Mouse (Mus musculus): ENCODE measurements around the gene Cntrl. TPM values are rescaled to one million over a fixed set of nuclear protein-coding genes. Genes with fewer than 3 reads are reported as not detected.

Cntrl gene
- 10 to 100 TPM; 10.5 to 12.4 TPM for total RNA-seq (2021)
- long read RNA-seq, experiment 1, partial matches to known transcripts = 1 of 1 reads
- long read RNA-seq, experiment 1, other reads (novel, unspliced or antisense) = 0 of 1 reads
- long read RNA-seq, experiment 2, partial matches to known transcripts = 0 of 3 reads
- long read RNA-seq, experiment 2, other reads (novel, unspliced or antisense) = 2 of 3 reads

GRCm38 (mm10) chr2:35109141-35109923, at the start of gene Cntrl:
Cntrl (plus strand) TSS chr2:35109492.
- DNase-seq (ENCODE audit: low spot score in 2 of 2) = peak; percentile 94 to 97

GRCm38 (mm10) chr2:35060256-35060655, 49.0 kb upstream of the Cntrl start:
- DNase-seq (ENCODE audit: low spot score in 2 of 2) = no peak

DNA sequence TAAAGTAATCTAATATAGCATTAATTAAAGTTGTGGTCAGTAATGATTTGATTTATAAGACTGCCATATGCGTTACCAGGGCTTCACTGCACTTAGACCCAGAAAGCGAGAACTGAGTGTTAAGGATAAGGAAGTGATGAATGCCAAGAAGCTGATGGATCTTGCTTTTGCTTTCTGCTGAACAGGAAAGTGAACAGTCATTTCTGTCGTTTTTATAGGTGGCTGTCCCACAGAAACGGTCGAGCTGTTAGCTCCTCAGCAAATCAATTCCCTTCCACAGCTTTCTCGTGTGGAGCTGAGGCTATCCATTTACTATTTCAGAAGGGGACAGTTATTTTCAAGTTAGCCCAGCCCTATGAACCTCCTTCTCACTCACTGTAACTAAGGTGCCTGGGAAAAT, 48.4 kb upstream of the Cntrl start:
- no peak for DNase-seq (ENCODE audit: low spot score in 2 of 2)

GRCm38 (mm10) chr2:35061338-35061737, 48.0 kb upstream of the Cntrl start, which contains the start of gene Hc:
Hc (minus strand) TSS chr2:35061438.
- DNase-seq (ENCODE audit: low spot score in 2 of 2) = no peak

- DNase-seq (ENCODE audit: low spot score in 2 of 2) = no peak
These were observed 45.8 kb upstream of the Cntrl start for GRCm38 (mm10) chr2:35063333-35064030.

DNA sequence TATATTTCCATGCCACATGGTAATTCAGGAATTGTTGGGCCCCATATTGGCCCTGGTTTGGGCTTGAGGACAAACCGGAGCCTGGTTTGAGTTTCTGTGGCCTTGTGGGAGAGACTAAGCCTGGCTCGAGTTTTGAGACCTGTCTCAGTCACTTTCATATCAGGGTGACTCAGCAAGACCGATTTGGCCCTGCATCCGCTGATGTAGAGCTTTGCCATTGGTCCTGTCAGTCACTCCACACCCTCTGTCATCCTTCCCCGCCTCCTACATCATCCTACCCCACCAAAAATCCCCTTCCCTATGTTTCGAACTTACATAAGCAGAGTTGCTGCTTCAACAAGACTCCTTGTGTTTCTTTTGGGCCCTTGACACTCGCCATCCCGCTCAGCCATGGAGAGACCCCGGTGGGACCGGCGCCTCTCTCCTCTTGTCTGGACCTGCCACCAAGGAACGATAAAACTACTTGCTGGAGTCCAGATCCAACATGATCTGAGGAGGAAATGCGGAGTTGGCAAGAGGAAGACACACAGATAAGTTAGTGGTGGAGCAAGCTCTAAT, 42.7 kb upstream of the Cntrl start:
- DNase-seq (ENCODE audit: low spot score in 2 of 2) = no peak

DNA sequence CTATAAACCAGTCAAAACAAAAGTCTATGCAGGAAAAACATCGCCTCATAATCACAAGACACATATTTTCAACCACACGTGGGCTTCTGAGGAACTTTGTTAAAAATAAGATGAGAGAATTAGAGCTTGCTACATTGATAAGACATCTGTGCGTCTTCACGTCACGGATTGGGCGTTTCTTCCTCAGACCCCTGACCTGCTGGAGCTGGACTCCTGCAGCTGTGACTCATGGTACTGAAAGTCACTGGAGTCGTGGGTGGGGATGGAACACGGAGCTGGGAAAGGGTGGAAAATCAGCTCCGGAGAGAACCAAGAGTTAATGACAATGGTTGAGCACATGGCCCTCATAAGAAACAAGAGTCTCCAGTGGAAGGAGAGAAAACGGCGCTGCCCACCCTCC, 42.2 kb upstream of the Cntrl start:
- no peak for DNase-seq (ENCODE audit: low spot score in 2 of 2)

DNA sequence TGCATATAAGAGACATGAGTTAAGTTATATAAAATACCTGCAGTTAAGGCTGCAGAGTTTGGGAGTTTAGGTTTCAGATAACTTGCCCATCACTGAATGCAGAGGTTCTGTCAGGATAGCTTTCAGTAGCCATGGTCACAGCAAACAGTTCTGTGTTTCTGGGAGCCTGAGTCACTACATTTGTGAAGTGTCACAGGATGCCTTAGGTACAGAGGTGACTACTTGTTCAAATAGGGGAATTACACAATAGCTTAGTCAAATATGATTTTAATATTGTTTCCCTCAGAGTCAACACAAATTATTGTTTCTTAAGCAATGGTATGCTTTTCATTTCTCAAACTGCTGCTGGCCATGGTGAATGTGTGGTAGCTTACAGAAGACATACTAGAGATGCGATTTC, 40.2 kb upstream of the Cntrl start:
- DNase-seq (ENCODE audit: low spot score in 2 of 2) = no peak

DNA sequence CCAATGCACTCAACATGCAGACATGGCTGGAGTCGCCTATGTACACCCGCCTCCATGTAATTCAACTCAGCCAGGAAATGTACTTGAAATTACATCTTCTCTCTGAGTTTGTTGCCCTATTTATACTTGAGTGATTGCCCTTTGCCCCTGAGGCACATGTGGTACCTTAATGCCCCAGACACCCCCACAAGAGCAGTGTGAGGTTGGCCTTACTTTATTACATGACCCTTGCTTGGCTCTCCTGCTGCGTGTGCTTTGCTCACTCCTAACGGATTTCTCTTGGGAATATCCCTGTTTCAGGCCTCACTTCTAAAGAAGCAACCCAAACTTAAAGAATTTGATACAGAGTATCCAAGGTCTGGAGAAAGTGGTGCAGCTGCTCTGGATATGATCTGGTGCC, 39.0 kb upstream of the Cntrl start:
- DNase-seq (ENCODE audit: low spot score in 2 of 2) = no peak

DNA sequence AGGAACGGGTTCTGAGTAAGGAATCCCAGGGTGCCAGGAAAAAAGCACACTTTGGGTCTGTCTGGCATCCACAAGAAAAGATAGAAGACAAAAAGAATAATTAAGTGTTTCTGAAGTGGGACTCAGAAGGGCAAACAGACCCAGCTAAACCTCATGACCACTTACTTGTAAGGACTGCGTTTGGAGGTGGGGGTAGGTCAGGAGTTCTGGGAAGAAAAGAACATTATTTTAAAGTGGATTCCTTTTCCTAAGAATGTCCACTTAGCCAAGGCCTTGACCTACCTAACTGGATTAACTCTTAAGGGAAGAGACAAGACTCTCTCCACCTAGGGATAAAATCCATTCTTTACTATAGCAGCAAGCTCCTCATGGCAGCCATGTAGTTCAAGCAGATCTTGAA, 36.7 kb upstream of the Cntrl start:
- DNase-seq (ENCODE audit: low spot score in 2 of 2) = no peak

- DNase-seq (ENCODE audit: low spot score in 2 of 2) = no peak
These were observed 35.0 kb upstream of the Cntrl start for GRCm38 (mm10) chr2:35074328-35074727.

DNA sequence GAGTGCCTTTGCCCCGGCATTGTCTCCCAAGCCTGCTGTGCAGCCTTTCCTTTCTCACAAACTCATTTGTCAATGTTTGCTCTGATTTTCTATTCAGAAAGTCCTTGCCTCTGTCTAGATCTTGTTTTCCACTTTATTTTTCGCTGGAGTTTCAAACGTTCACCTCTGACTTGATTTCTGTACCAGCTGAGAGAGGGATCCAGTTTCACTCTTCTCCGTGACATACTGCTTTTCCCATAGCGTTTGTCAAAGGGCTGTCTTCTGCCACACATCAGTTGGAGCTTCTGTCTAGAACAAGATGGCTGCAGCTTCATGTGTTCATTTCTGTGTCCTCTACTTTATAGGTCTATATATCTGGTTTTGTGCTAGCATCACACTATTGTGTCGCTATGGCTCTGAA, 30.1 kb upstream of the Cntrl start:
- no peak for DNase-seq (ENCODE audit: low spot score in 2 of 2)

GRCm38 (mm10) chr2:35087418-35087817, 21.9 kb upstream of the Cntrl start:
- peak in 1 of 2 experiments; percentile 20 for DNase-seq (ENCODE audit: low spot score in 2 of 2)

DNA sequence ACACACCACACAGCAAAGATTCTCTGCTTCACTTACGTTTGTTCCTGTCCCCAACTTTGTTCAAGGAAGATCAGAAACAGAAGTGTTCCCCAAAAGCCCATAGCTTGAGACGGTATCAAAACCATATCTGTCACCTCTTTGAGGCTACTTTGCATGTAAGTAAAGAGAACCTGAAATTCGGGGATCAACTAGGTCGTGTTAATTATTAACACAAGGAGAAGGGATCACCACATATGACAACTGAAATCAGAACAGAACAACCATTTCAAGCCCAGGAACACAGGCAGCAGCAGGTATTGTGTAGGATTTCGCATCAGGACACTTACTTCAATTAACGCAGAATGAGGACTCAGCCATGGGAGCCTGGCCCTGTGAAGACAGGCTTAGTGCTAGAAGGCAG, 8.8 kb upstream of the Cntrl start:
- no peak for DNase-seq (ENCODE audit: low spot score in 2 of 2)

- no peak for DNase-seq (ENCODE audit: low spot score in 2 of 2)
These were observed 7.8 kb upstream of the Cntrl start, which contains the start of gene AI182371 for GRCm38 (mm10) chr2:35101443-35101842. AI182371 (minus strand) TSS chr2:35101543.

- DNase-seq (ENCODE audit: low spot score in 2 of 2) = no peak
These were observed 6.5 kb upstream of the Cntrl start for GRCm38 (mm10) chr2:35102777-35103176.

DNA sequence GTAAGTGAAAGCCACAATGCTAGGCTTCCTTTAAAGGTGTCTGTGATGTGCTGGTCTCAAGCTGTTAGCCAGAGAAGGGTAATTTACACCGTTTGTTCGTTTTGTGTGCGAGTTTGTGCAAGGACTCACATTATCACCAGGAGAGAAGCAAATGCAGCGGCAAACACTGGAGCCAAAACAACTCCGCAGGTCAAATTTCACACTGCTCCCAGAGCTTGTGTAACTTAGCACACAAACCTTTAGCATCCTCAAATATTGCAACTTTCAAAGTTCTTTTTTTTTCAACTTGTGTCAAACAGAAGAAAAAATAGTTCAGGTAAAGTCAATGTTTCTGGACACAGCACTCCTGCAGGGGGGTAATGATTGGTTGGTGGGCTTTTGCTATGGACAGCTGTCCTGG, 5.7 kb upstream of the Cntrl start:
- no peak for DNase-seq (ENCODE audit: low spot score in 2 of 2)

GRCm38 (mm10) chr2:35104843-35105242, 4.4 kb upstream of the Cntrl start:
- DNase-seq (ENCODE audit: low spot score in 2 of 2) = no peak

GRCm38 (mm10) chr2:35107984-35108635, 1.2 kb upstream of the Cntrl start:
- peak in 1 of 2 experiments; percentile 33 for DNase-seq (ENCODE audit: low spot score in 2 of 2)

DNA sequence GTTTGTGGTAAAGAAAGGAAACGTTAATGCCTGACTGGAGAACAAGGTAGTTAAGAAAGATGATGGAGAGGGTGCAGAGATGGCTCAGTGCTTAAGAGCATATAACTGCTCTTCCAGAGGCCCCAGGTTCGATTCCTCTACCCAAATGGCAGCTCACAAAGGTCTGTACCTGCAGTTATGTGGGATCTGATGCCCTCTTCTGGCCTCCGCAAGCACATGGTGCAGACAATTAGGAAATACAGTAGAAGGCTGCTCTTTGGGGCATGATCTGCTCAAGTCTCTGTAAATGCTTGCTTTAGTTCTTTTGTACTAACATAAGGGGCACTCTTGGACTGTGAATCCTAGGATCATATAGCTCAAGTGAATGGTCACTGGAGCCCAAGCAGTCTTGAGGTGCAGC, 580 bp upstream of the Cntrl start:
- peak; percentile 29 to 54 for DNase-seq (ENCODE audit: low spot score in 2 of 2)

DNA sequence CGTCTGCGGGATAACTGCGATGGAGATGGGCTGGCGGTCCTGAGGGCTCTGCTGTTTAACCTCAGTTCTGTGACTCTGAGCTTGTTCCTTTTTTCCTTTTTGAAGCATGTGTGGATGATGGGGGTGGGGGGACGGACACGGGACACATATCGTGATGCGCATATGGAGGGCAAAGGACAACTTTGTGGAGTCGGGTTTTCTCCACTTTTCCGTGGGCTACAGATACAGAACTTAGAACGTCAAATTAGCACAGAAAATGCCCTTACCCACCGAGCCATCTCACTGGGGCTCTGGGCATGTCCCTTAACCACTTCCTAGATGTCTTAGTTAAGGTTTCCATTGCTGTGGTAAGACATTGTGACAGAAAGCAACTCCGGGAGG, 622 bp downstream of the Cntrl start:
- DNase-seq (ENCODE audit: low spot score in 2 of 2) = no peak
